Mouse (Mus musculus) neural tube, embryonic 12.5 days (tissue): ENCODE measurements around the gene Gpr160. TPM values are rescaled to one million over a fixed set of nuclear protein-coding genes. Genes with fewer than 3 reads are reported as not detected.

Experiments
- ATAC-seq: fragments of 200-750 bp; cut with Nextera tagmentation; 2 replicates; pipeline ENCODE4 v1.8.0; 2017; ENCODE audit warnings: low read depth, mild to moderate bottlenecking, moderate TSS enrichment, moderate library complexity; ENCODE audit not compliant: low FRiP score
- H3K27ac ChIP-seq: fragments of 300-500 bp; sonication (generic); 2 replicates; pipeline ENCODE4 v1.5.1; 2016
- H3K27me3 ChIP-seq: fragments of 300-500 bp; sonication (generic); replicated peaks from 2 replicates; pipeline ENCODE4 v1.6.1; 2016; ENCODE audit warnings: mild to moderate bottlenecking
- H3K36me3 ChIP-seq: fragments of 300-500 bp; sonication (generic); 2 replicates; pipeline ENCODE4 v1.6.1; 2016; ENCODE audit warnings: mild to moderate bottlenecking
- H3K4me1 ChIP-seq: fragments of 300-500 bp; sonication (generic); 2 replicates; pipeline ENCODE4 v1.6.1; 2016
- H3K4me2 ChIP-seq: fragments of 300-500 bp; sonication (generic); replicated peaks from 2 replicates; pipeline ENCODE4 v1.6.1; 2016; ENCODE audit warnings: mild to moderate bottlenecking
- H3K4me3 ChIP-seq: fragments of 300-500 bp; sonication (generic); 2 replicates; pipeline ENCODE4 v1.5.1; 2016
- H3K9ac ChIP-seq: fragments of 300-500 bp; sonication (generic); 2 replicates; pipeline ENCODE4 v1.6.1; 2016; ENCODE audit warnings: mild to moderate bottlenecking
- H3K9me3 ChIP-seq: fragments of 300-500 bp; sonication (generic); 2 replicates; pipeline ENCODE4 v1.6.1; 2016; ENCODE audit warnings: mild to moderate bottlenecking
- WGBS: fragments of 180-500 bp; shearing (Covaris S2); methylation state at CpG from one replicate; pipeline ENCODE4 v1.1.7; 2016; 5-methylcytosine and 5-hydroxymethylcytosine counted together
- polyA plus RNA-seq: library from polyadenylated mRNA; unstranded; fragments of >200 nt; fragmentation: Nextera tagmentation; extraction: Ambion mirVana; gene quantifications from 2 replicates; pipeline ENCODE4 v1.2.1, GENCODE M21; 2016

The Gpr160 gene
- polyA plus RNA-seq, 1 experiment from 2014 or later: 1.9 TPM

- Histone ChIP-seq H3K4me2 (no peak overlapping the region), H3K4me3 (no peak overlapping the region), H3K4me1 (no peaks in the 10 kb centered on the region), H3K9ac (no peak overlapping the region), H3K27ac (no peak overlapping the region), H3K9me3 (no peaks in the 10 kb centered on the region), H3K27me3 (no peaks in the 10 kb centered on the region), H3K36me3 (peaks cover 24% of the 10 kb centered on the region)
- WGBS: 95% methylated on average over 3 of the region's 3 CpGs
- no peak for ATAC-seq
Observed at GRCm38 (mm10) chr3:30927664-30928063, 71.9 kb downstream of the Gpr160 start.

GRCm38 (mm10) chr3:30929828-30930227 lies 74.1 kb downstream of the Gpr160 start:
- no peak overlapping the region for H3K4me2 ChIP-seq
- WGBS: 51% methylated on average over 3 of the region's 3 CpGs
- H3K4me1 ChIP-seq: no peaks in the 10 kb centered on the region
- no peaks in the 10 kb centered on the region for H3K9me3 ChIP-seq
- H3K36me3 ChIP-seq: peaks cover 24% of the 10 kb centered on the region
- no peak overlapping the region for H3K27ac ChIP-seq
- H3K9ac ChIP-seq: no peak overlapping the region
- H3K4me3 ChIP-seq: no peak overlapping the region
- H3K27me3 ChIP-seq: no peaks in the 10 kb centered on the region
- no peak for ATAC-seq

- no peak overlapping the region for H3K27ac ChIP-seq
- peaks cover 31% of the 10 kb centered on the region for H3K36me3 ChIP-seq
- H3K27me3 ChIP-seq: no peaks in the 10 kb centered on the region
- H3K9ac ChIP-seq: no peak overlapping the region
- H3K9me3 ChIP-seq: no peaks in the 10 kb centered on the region
- no peak overlapping the region for H3K4me2 ChIP-seq
- H3K4me1 ChIP-seq: no peaks in the 10 kb centered on the region
- no peak for ATAC-seq
- no peak overlapping the region for H3K4me3 ChIP-seq
Observed at GRCm38 (mm10) chr3:30934384-30934783, 78.6 kb downstream of the Gpr160 start.

Other genes starting within 250 kb of the Gpr160 start
- gene Lrriq4, start 211.4 kb upstream of the Gpr160 start, polyA plus RNA-seq: not detected in 2 replicates
- 0.92 and 1.6 TPM in 2 replicates for gene Lrrc34, start 208.1 kb upstream of the Gpr160 start, polyA plus RNA-seq
- not detected in 2 replicates for gene Lrrc31, start 156.1 kb upstream of the Gpr160 start, polyA plus RNA-seq
- gene Samd7, start 109.7 kb upstream of the Gpr160 start, polyA plus RNA-seq: not detected in 2 replicates
- 84.1 and 87.4 TPM in 2 replicates for gene Sec62, start 63.1 kb upstream of the Gpr160 start, polyA plus RNA-seq
- 5.0 and 6.3 TPM in 2 replicates for gene Phc3, start 113.5 kb downstream of the Gpr160 start, polyA plus RNA-seq
- 34.6 and 37.9 TPM in 2 replicates for gene Prkci, start 139.8 kb downstream of the Gpr160 start, polyA plus RNA-seq
- gene Skil, start 239.1 kb downstream of the Gpr160 start, polyA plus RNA-seq: 51.6 and 54.4 TPM in 2 replicates